Mouse (Mus musculus): ENCODE measurements around the gene Wnt5a. TPM values are rescaled to one million over a fixed set of nuclear protein-coding genes. Genes with fewer than 3 reads are reported as not detected.

The Wnt5a gene
- polyA plus RNA-seq, 1 experiment from 2014 or later: 11.8 TPM

DNA sequence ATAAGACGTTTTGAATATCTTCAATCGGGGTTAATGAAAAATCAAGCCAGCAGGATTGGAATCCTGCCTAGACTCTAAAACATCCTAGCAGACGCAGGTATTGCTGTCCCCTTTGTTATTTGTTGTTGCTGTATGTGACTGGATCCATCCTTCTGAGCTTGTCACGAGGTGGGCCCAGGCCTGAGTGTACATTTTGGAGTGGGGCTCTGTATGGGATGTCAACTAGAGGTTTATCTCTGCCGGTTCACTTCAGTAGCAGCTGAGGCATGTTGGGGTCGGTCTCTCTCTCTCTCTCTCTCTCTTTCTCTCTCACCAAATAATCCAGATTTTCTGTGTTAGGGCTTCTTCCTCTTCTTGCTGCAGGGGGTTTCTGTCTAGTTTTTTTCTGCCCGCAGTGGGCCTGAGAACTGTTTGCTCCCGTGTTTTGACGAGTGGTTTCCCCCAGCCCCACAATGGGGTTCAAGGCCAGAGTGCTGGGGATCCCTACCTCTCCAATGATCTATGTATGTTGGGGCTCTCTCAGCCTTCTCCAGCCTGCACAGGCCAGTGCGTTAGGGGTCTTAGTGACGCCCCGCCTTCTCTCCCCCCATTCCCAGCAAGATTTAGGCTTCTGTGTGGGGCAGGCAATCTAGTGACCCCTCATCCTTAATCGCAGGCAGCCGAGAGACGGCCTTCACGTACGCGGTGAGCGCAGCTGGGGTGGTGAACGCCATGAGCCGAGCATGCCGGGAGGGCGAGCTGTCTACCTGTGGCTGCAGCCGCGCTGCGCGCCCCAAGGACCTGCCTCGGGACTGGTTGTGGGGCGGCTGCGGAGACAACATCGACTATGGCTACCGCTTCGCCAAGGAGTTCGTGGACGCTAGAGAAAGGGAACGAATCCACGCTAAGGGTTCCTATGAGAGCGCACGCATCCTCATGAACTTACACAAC, 13.3 kb downstream of the Wnt5a start:
- WGBS: 51% methylated on average over 39 of the region's 39 CpGs

GRCm38 (mm10) chr14:28521106-28521505, 16.6 kb downstream of the Wnt5a start:
- Histone ChIP-seq H3K9ac (replicated peaks; ENCODE audit: low read depth, low read length) (no peak overlapping the region), H3K27me3 (replicated peaks; ENCODE audit: control insufficient read depth, insufficient read depth, low read length) (no peaks in the 10 kb centered on the region), H3K4me2 (ENCODE audit: low read length) (no peak overlapping the region), H3K27ac (ENCODE audit: low read length) (no peak overlapping the region), H3K36me3 (ENCODE audit: control insufficient read depth, insufficient read depth) (no peaks in the 10 kb centered on the region), H3K4me1 (replicated peaks; ENCODE audit: control insufficient read depth, insufficient read depth, low read length) (no peaks in the 10 kb centered on the region), H3K4me3 (replicated peaks; ENCODE audit: low read length) (no peak overlapping the region), H3K9me3 (ENCODE audit: control insufficient read depth, low read length) (no peaks in the 10 kb centered on the region)
- no peak for ATAC-seq
- 92% methylated on average over 1 of the region's 1 CpGs for WGBS

More for the DNA sequence above, 13.3 kb downstream of the Wnt5a start:
- Histone ChIP-seq H3K9ac (replicated peaks; ENCODE audit: low read depth, low read length) (no peak overlapping the region), H3K4me3 (replicated peaks; ENCODE audit: low read length) (no peak overlapping the region), H3K4me2 (ENCODE audit: low read length) (0 out of 2 replicates have a peak overlapping the region, but pooled peaks have one; percentile 8), H3K27me3 (replicated peaks; ENCODE audit: control insufficient read depth, insufficient read depth, low read length) (peaks cover 4% of the 10 kb centered on the region; the same call in 1 of the 2 replicates), H3K27ac (ENCODE audit: low read length) (no peak overlapping the region), H3K9me3 (ENCODE audit: control insufficient read depth, low read length) (no peaks in the 10 kb centered on the region), H3K4me1 (replicated peaks; ENCODE audit: control insufficient read depth, insufficient read depth, low read length) (peaks cover 5% of the 10 kb centered on the region), H3K36me3 (ENCODE audit: control insufficient read depth, insufficient read depth) (no peaks in the 10 kb centered on the region)
- ATAC-seq: no peak

- Histone ChIP-seq H3K4me2 (ENCODE audit: low read length) (no peak overlapping the region), H3K27me3 (replicated peaks; ENCODE audit: control insufficient read depth, insufficient read depth, low read length) (no peaks in the 10 kb centered on the region)
Measured at GRCm38 (mm10) chr14:28522611-28523010, 18.1 kb downstream of the Wnt5a start.

GRCm38 (mm10) chr14:28525566-28525965, 21.0 kb downstream of the Wnt5a start:
- Histone ChIP-seq H3K27ac (ENCODE audit: low read length) (no peak overlapping the region), H3K4me3 (replicated peaks; ENCODE audit: low read length) (no peak overlapping the region), H3K9me3 (ENCODE audit: control insufficient read depth, low read length) (no peaks in the 10 kb centered on the region), H3K4me1 (replicated peaks; ENCODE audit: control insufficient read depth, insufficient read depth, low read length) (no peaks in the 10 kb centered on the region), H3K4me2 (ENCODE audit: low read length) (no peak overlapping the region), H3K27me3 (replicated peaks; ENCODE audit: control insufficient read depth, insufficient read depth, low read length) (no peaks in the 10 kb centered on the region), H3K36me3 (ENCODE audit: control insufficient read depth, insufficient read depth) (no peaks in the 10 kb centered on the region), H3K9ac (replicated peaks; ENCODE audit: low read depth, low read length) (no peak overlapping the region)
- no peak for ATAC-seq
- 56% methylated on average over 1 of the region's 1 CpGs for WGBS

More at GRCm38 (mm10) chr14:28522611-28523010, 18.1 kb downstream of the Wnt5a start:
- WGBS: 81% methylated on average over 21 of the region's 21 CpGs
- Histone ChIP-seq H3K4me3 (replicated peaks; ENCODE audit: low read length) (no peak overlapping the region), H3K9me3 (ENCODE audit: control insufficient read depth, low read length) (no peaks in the 10 kb centered on the region), H3K27ac (ENCODE audit: low read length) (no peak overlapping the region), H3K36me3 (ENCODE audit: control insufficient read depth, insufficient read depth) (no peaks in the 10 kb centered on the region), H3K4me1 (replicated peaks; ENCODE audit: control insufficient read depth, insufficient read depth, low read length) (no peaks in the 10 kb centered on the region), H3K9ac (replicated peaks; ENCODE audit: low read depth, low read length) (no peak overlapping the region)
- no peak for ATAC-seq

DNA sequence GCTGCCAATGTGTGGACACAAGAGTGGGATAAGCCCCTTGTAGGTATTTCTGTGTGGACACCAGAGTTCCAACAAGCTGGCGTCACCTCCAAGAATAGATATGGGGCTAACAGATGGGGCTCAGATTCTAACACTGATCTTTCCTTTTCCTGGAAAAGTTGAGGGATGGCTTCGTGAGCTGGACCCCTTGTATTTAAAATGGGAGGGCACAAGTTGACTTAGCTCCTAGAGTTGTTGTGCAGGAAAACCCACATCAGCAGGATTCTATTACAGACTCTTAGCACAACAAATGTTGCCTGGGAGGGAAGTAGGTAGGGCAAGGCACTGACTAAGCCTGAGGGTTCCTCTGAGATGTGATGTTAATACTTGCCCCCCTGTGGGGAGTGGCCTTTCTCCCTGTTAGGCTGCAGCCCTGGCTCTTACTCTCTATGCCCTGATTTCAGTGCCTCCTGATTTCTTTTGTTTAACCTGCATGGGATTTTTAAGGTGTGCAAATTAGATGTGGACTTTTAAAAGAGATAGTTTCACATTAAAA, 23.7 kb downstream of the Wnt5a start:
- Histone ChIP-seq H3K27me3 (replicated peaks; ENCODE audit: control insufficient read depth, insufficient read depth, low read length) (no peaks in the 10 kb centered on the region), H3K27ac (ENCODE audit: low read length) (no peak overlapping the region), H3K4me2 (ENCODE audit: low read length) (no peak overlapping the region), H3K36me3 (ENCODE audit: control insufficient read depth, insufficient read depth) (no peaks in the 10 kb centered on the region), H3K9ac (replicated peaks; ENCODE audit: low read depth, low read length) (no peak overlapping the region), H3K4me3 (replicated peaks; ENCODE audit: low read length) (no peak overlapping the region), H3K9me3 (ENCODE audit: control insufficient read depth, low read length) (no peaks in the 10 kb centered on the region), H3K4me1 (replicated peaks; ENCODE audit: control insufficient read depth, insufficient read depth, low read length) (no peaks in the 10 kb centered on the region)
- no peak for ATAC-seq
- WGBS: 77% methylated on average over 2 of the region's 2 CpGs

- H3K4me3 ChIP-seq (replicated peaks; ENCODE audit: low read length): no peak overlapping the region
- no peak overlapping the region for H3K27ac ChIP-seq (ENCODE audit: low read length)
- no peaks in the 10 kb centered on the region for H3K36me3 ChIP-seq (ENCODE audit: control insufficient read depth, insufficient read depth)
- no peak overlapping the region for H3K4me2 ChIP-seq (ENCODE audit: low read length)
- ATAC-seq: no peak
- no peaks in the 10 kb centered on the region for H3K4me1 ChIP-seq (replicated peaks; ENCODE audit: control insufficient read depth, insufficient read depth, low read length)
- no peaks in the 10 kb centered on the region for H3K9me3 ChIP-seq (ENCODE audit: control insufficient read depth, low read length)
- no peak overlapping the region for H3K9ac ChIP-seq (replicated peaks; ENCODE audit: low read depth, low read length)
- WGBS: 29% methylated on average over 1 of the region's 1 CpGs
- H3K27me3 ChIP-seq (replicated peaks; ENCODE audit: control insufficient read depth, insufficient read depth, low read length): no peaks in the 10 kb centered on the region
Measured at GRCm38 (mm10) chr14:28531531-28531930, 27.0 kb downstream of the Wnt5a start.

- H3K9me3 ChIP-seq (ENCODE audit: control insufficient read depth, low read length): no peaks in the 10 kb centered on the region
- H3K27me3 ChIP-seq (replicated peaks; ENCODE audit: control insufficient read depth, insufficient read depth, low read length): no peaks in the 10 kb centered on the region
- H3K27ac ChIP-seq (ENCODE audit: low read length): no peak overlapping the region
- ATAC-seq: no peak
- 91% methylated on average over 11 of the region's 11 CpGs for WGBS
- H3K4me3 ChIP-seq (replicated peaks; ENCODE audit: low read length): no peak overlapping the region
- H3K9ac ChIP-seq (replicated peaks; ENCODE audit: low read depth, low read length): no peak overlapping the region
- no peak overlapping the region for H3K4me2 ChIP-seq (ENCODE audit: low read length)
- H3K4me1 ChIP-seq (replicated peaks; ENCODE audit: control insufficient read depth, insufficient read depth, low read length): no peaks in the 10 kb centered on the region
- no peaks in the 10 kb centered on the region for H3K36me3 ChIP-seq (ENCODE audit: control insufficient read depth, insufficient read depth)
Measured at GRCm38 (mm10) chr14:28532943-28533342, 28.4 kb downstream of the Wnt5a start.

DNA sequence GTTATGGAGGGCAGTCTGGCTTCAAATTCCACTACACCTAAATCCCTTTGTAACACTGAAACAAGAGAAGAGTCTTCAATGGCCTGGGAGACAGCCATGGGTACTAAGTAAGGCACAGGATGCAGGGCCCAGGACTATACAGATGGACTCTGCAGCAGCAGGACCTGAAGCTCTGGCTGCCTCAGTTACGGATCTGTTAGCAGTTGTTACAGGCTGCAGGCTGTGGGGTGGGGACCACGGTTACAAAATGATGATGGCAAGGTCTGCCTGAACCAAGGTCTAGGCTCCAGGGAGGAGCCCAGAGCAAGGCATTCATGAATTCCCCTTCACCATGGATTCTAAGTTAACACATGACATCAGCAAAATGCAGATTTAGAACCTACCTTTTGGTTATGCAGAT, 29.3 kb downstream of the Wnt5a start:
- ATAC-seq: no peak
- no peaks in the 10 kb centered on the region for H3K9me3 ChIP-seq (ENCODE audit: control insufficient read depth, low read length)
- H3K36me3 ChIP-seq (ENCODE audit: control insufficient read depth, insufficient read depth): no peaks in the 10 kb centered on the region
- H3K27ac ChIP-seq (ENCODE audit: low read length): no peak overlapping the region
- WGBS: 61% methylated on average over 2 of the region's 2 CpGs
- no peak overlapping the region for H3K9ac ChIP-seq (replicated peaks; ENCODE audit: low read depth, low read length)
- H3K4me3 ChIP-seq (replicated peaks; ENCODE audit: low read length): no peak overlapping the region
- H3K4me2 ChIP-seq (ENCODE audit: low read length): no peak overlapping the region
- H3K4me1 ChIP-seq (replicated peaks; ENCODE audit: control insufficient read depth, insufficient read depth, low read length): no peaks in the 10 kb centered on the region
- no peaks in the 10 kb centered on the region for H3K27me3 ChIP-seq (replicated peaks; ENCODE audit: control insufficient read depth, insufficient read depth, low read length)

DNA sequence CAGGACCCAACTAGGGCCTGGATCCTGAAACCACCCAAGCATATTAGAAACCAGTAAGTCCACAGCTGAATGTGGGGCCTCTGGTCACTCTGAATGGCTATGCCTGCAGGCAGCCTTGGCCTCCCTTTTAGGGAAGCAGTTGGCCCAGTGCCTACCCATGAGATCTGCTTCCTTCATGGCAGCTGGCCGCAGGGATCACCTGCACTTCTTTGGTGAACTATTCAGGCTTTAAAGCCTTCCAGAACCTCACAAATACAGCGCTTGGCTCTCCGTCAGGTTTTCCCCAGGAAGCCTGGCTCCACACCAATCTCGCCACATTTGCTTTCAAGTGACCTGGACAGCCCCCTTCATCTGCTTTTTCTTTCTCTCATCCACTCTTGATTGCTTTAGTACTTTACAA, 31.3 kb downstream of the Wnt5a start:
- 34% methylated on average over 4 of the region's 4 CpGs for WGBS
- Histone ChIP-seq H3K27ac (ENCODE audit: low read length) (no peak overlapping the region), H3K36me3 (ENCODE audit: control insufficient read depth, insufficient read depth) (no peaks in the 10 kb centered on the region), H3K9me3 (ENCODE audit: control insufficient read depth, low read length) (no peaks in the 10 kb centered on the region), H3K4me3 (replicated peaks; ENCODE audit: low read length) (no peak overlapping the region), H3K4me2 (ENCODE audit: low read length) (no peak overlapping the region), H3K27me3 (replicated peaks; ENCODE audit: control insufficient read depth, insufficient read depth, low read length) (no peaks in the 10 kb centered on the region), H3K4me1 (replicated peaks; ENCODE audit: control insufficient read depth, insufficient read depth, low read length) (no peaks in the 10 kb centered on the region), H3K9ac (replicated peaks; ENCODE audit: low read depth, low read length) (no peak overlapping the region)
- ATAC-seq: peak; percentile 79

All from forebrain, embryonic 16.5 days (tissue).